Mouse (Mus musculus) cerebellum, postnatal 14 days (tissue): ENCODE results near the gene Ccdc81.

Source experiments
- DNase-seq, 2 experiments: peaks; one replicate each; pipeline ENCODE4 v3.0.0; 2021; ENCODE audit warnings: mixed read lengths in 2 of 2

Ccdc81 gene

GRCm38 (mm10) chr7:89903442-89904343 is at the start of gene Ccdc81:
Ccdc81 (minus strand) TSS chr7:89903629.
- DNase-seq = no peak

GRCm38 (mm10) chr7:89949403-89949802 is 46.0 kb upstream of the Ccdc81 start:
- no peak for DNase-seq

- peak; percentile 56 to 68 for DNase-seq
Observed at GRCm38 (mm10) chr7:89948026-89948425, 44.6 kb upstream of the Ccdc81 start.

- DNase-seq = peak; percentile 95
Observed at GRCm38 (mm10) chr7:89940571-89941463, 37.4 kb upstream of the Ccdc81 start, which contains the start of gene Hikeshi. Hikeshi (minus strand) TSS chr7:89941204.

GRCm38 (mm10) chr7:89939497-89940353 is 36.3 kb upstream of the Ccdc81 start:
- no peak for DNase-seq

- peak; percentile 89 to 91 for DNase-seq
Observed at GRCm38 (mm10) chr7:89923441-89924180, 20.2 kb upstream of the Ccdc81 start.

- DNase-seq = peak in 1 of 2 experiments; percentile 44
Observed at GRCm38 (mm10) chr7:89917776-89918175, 14.3 kb upstream of the Ccdc81 start.

GRCm38 (mm10) chr7:89916711-89917110 is 13.3 kb upstream of the Ccdc81 start:
- DNase-seq = no peak

- DNase-seq = no peak
Observed at GRCm38 (mm10) chr7:89913432-89914158, 10.2 kb upstream of the Ccdc81 start.

GRCm38 (mm10) chr7:89912356-89912755 is 8.9 kb upstream of the Ccdc81 start:
- no peak for DNase-seq

GRCm38 (mm10) chr7:89909711-89910110 is 6.3 kb upstream of the Ccdc81 start:
- no peak for DNase-seq

- no peak for DNase-seq
Observed at GRCm38 (mm10) chr7:89908899-89909621, 5.6 kb upstream of the Ccdc81 start.

GRCm38 (mm10) chr7:89908421-89908820 is 5.0 kb upstream of the Ccdc81 start:
- no peak for DNase-seq

GRCm38 (mm10) chr7:89907950-89908349 is 4.5 kb upstream of the Ccdc81 start:
- peak; percentile 85 to 92 for DNase-seq

GRCm38 (mm10) chr7:89903007-89903406 is 422 bp downstream of the Ccdc81 start:
- no peak for DNase-seq

GRCm38 (mm10) chr7:89891856-89892255 is 11.6 kb downstream of the Ccdc81 start:
- peak; percentile 38 to 65 for DNase-seq

GRCm38 (mm10) chr7:89891412-89891811 is 12.0 kb downstream of the Ccdc81 start:
- no peak for DNase-seq

GRCm38 (mm10) chr7:89884551-89884950 is 18.9 kb downstream of the Ccdc81 start:
- DNase-seq = no peak

- no peak for DNase-seq
Observed at GRCm38 (mm10) chr7:89879686-89880085, 23.7 kb downstream of the Ccdc81 start.

GRCm38 (mm10) chr7:89867221-89867620 is 36.2 kb downstream of the Ccdc81 start:
- DNase-seq = no peak
